Mouse (Mus musculus) neural tube, embryonic 12.5 days (tissue): ENCODE measurements around the gene 2010111I01Rik. TPM values are rescaled to one million over a fixed set of nuclear protein-coding genes. Genes with fewer than 3 reads are reported as not detected.

ENCODE experiments used
- ATAC-seq: fragments of 200-750 bp; cut with Nextera tagmentation; 2 replicates; pipeline ENCODE4 v1.8.0; 2017; ENCODE audit warnings: low read depth, mild to moderate bottlenecking, moderate TSS enrichment, moderate library complexity; ENCODE audit not compliant: low FRiP score
- H3K27ac ChIP-seq: fragments of 300-500 bp; sonication (generic); 2 replicates; pipeline ENCODE4 v1.5.1; 2016
- H3K27me3 ChIP-seq: fragments of 300-500 bp; sonication (generic); replicated peaks from 2 replicates; pipeline ENCODE4 v1.6.1; 2016; ENCODE audit warnings: mild to moderate bottlenecking
- H3K36me3 ChIP-seq: fragments of 300-500 bp; sonication (generic); 2 replicates; pipeline ENCODE4 v1.6.1; 2016; ENCODE audit warnings: mild to moderate bottlenecking
- H3K4me1 ChIP-seq: fragments of 300-500 bp; sonication (generic); 2 replicates; pipeline ENCODE4 v1.6.1; 2016
- H3K4me2 ChIP-seq: fragments of 300-500 bp; sonication (generic); replicated peaks from 2 replicates; pipeline ENCODE4 v1.6.1; 2016; ENCODE audit warnings: mild to moderate bottlenecking
- H3K4me3 ChIP-seq: fragments of 300-500 bp; sonication (generic); 2 replicates; pipeline ENCODE4 v1.5.1; 2016
- H3K9ac ChIP-seq: fragments of 300-500 bp; sonication (generic); 2 replicates; pipeline ENCODE4 v1.6.1; 2016; ENCODE audit warnings: mild to moderate bottlenecking
- H3K9me3 ChIP-seq: fragments of 300-500 bp; sonication (generic); 2 replicates; pipeline ENCODE4 v1.6.1; 2016; ENCODE audit warnings: mild to moderate bottlenecking
- WGBS: fragments of 180-500 bp; shearing (Covaris S2); methylation state at CpG from one replicate; pipeline ENCODE4 v1.1.7; 2016; 5-methylcytosine and 5-hydroxymethylcytosine counted together
- polyA plus RNA-seq: library from polyadenylated mRNA; unstranded; fragments of >200 nt; fragmentation: Nextera tagmentation; extraction: Ambion mirVana; gene quantifications from 2 replicates; pipeline ENCODE4 v1.2.1, GENCODE M21; 2016

2010111I01Rik gene
- polyA plus RNA-seq, 1 experiment from 2014 or later: 89.8 TPM

- Histone ChIP-seq H3K4me1 (peaks cover 34% of the 10 kb centered on the region), H3K27ac (no peak overlapping the region), H3K36me3 (peaks cover 22% of the 10 kb centered on the region), H3K4me3 (no peak overlapping the region), H3K4me2 (no peak overlapping the region), H3K27me3 (no peaks in the 10 kb centered on the region), H3K9ac (no peak overlapping the region), H3K9me3 (no peaks in the 10 kb centered on the region)
- ATAC-seq: no peak
- WGBS: 81% methylated on average over 4 of the region's 4 CpGs
These were observed 325.4 kb downstream of the 2010111I01Rik start for GRCm38 (mm10) chr13:63290126-63290525.

DNA sequence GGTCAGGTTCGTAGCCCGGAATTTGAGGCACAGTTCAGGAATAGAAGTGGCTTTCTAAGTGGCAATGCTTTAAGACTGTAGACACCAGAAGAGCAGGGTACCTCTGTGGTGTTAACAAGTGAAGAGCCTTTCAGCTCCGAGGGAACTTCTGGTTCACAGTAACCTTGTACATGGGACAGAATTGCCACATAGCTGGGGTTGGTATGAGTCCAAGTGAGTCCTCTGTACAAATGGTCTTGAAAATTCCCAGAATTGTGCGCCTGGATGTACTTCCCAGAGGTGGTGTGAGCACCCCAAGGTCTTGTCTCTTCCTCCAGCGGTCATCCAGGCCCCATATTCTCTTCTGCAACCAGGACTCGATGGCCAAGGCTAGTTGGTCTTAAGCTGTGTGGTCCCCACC lies 326.3 kb downstream of the 2010111I01Rik start:
- no peak overlapping the region for H3K4me2 ChIP-seq
- H3K27me3 ChIP-seq: no peaks in the 10 kb centered on the region
- H3K9me3 ChIP-seq: no peaks in the 10 kb centered on the region
- 96% methylated on average over 6 of the region's 6 CpGs for WGBS
- H3K4me1 ChIP-seq: peaks cover 39% of the 10 kb centered on the region
- no peak overlapping the region for H3K4me3 ChIP-seq
- no peak overlapping the region for H3K9ac ChIP-seq
- no peak overlapping the region for H3K27ac ChIP-seq
- ATAC-seq: no peak
- H3K36me3 ChIP-seq: peaks cover 17% of the 10 kb centered on the region

DNA sequence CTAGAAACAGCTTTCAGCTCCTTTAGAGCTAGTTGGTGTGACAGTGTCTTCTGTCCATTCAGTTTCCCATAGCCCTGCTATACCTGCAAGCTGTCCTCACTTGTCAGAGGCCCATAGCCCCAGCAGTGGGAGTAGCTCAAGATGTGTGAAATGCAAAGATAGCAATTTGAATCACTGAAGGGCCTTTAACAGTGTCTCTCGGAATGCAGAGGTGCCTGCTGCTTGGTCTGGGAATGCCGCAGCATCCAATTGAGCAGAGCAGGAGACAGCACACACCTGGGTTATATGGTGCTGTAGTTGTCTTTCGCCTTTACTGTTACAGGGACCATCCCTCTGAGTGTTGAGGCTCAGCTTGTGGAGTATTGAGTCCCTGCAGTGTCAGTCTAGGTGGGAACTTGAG lies 329.0 kb downstream of the 2010111I01Rik start:
- Histone ChIP-seq H3K4me1 (peaks cover 36% of the 10 kb centered on the region), H3K27ac (no peak overlapping the region), H3K4me2 (no peak overlapping the region), H3K36me3 (peaks cover 13% of the 10 kb centered on the region), H3K27me3 (no peaks in the 10 kb centered on the region), H3K9ac (no peak overlapping the region), H3K9me3 (no peaks in the 10 kb centered on the region), H3K4me3 (no peak overlapping the region)
- no peak for ATAC-seq
- WGBS: 38% methylated on average over 3 of the region's 3 CpGs

DNA sequence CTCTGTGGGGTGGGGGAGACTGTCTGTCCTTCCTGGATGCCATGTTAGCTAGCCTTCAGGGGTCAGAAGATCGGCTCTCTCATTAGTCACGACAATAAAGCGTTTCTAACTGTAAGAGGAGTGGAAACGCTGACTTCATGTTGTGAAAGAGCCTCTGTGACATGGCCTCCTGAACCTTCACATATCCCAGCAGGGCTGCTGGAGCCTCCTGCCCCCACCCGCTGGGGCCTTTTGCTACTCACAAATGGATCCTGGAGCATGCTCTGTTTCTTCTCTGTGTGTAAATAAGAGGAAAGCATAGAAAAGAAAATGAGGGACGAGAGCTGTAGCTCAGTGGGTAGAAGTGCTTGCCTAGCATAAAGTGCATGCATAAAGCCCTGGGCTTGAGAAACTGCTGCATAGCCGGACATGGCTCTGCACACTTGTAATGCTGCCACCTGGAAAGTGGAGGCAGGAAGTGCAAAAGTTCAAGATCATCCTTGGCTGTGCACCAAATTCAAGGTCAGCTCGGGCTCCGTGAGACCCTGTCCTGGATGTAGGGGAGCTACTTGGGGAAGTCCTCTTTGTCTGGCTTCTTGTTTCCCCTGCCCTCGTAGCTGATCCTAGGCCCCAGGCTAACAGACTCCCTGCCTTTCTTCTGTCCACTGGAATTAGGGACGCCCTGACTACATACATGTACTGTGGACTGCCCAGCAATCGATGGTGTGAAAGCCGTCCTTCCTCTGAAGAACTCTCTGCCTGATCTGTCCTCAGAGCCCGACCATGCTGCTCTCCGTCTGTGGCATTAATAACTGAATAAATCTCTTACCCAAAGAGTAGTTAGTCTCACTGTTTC lies 329.9 kb downstream of the 2010111I01Rik start:
- peaks cover 18% of the 10 kb centered on the region for H3K36me3 ChIP-seq
- peaks cover 27% of the 10 kb centered on the region for H3K4me1 ChIP-seq
- no peak overlapping the region for H3K9ac ChIP-seq
- 18% methylated on average over 15 of the region's 15 CpGs for WGBS
- H3K4me2 ChIP-seq: no peak overlapping the region; the same call in 1 of the 2 replicates
- ATAC-seq: peak; percentile 43; the same call in 1 of the 2 replicates
- H3K27me3 ChIP-seq: no peaks in the 10 kb centered on the region
- no peaks in the 10 kb centered on the region for H3K9me3 ChIP-seq
- H3K27ac ChIP-seq: no peak overlapping the region
- no peak overlapping the region for H3K4me3 ChIP-seq

DNA sequence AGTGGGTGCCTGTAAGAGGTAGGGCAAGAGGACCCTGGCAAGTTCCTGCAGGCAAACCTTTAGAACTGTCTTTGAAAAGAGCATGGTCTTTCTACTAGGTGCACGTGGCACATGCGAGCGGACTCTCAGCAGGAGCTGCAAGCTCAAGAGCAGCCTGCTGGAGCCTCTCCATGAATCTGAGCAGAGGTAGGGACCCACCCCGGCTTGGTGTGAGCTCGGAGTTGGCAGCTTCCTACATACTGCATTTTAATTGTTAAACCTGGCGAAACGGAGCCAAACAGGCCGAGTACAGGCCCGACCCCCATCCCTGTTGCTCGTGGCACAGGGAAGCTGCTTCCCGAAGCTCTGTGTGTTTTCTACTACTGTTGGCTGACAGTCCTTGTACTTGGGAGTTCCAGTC lies 331.6 kb downstream of the 2010111I01Rik start:
- ATAC-seq: no peak
- Histone ChIP-seq H3K4me2 (no peak overlapping the region), H3K4me3 (no peak overlapping the region), H3K9ac (no peak overlapping the region), H3K27ac (no peak overlapping the region), H3K27me3 (no peaks in the 10 kb centered on the region), H3K4me1 (peaks cover 29% of the 10 kb centered on the region), H3K9me3 (no peaks in the 10 kb centered on the region), H3K36me3 (peaks cover 34% of the 10 kb centered on the region)
- 91% methylated on average over 11 of the region's 11 CpGs for WGBS

GRCm38 (mm10) chr13:63297003-63297402 lies 332.3 kb downstream of the 2010111I01Rik start:
- Histone ChIP-seq H3K27me3 (no peaks in the 10 kb centered on the region), H3K9me3 (no peaks in the 10 kb centered on the region), H3K4me2 (no peak overlapping the region), H3K4me1 (peaks cover 36% of the 10 kb centered on the region), H3K27ac (no peak overlapping the region), H3K36me3 (peaks cover 39% of the 10 kb centered on the region), H3K9ac (no peak overlapping the region), H3K4me3 (no peak overlapping the region)
- no peak for ATAC-seq
- WGBS: 92% methylated on average over 2 of the region's 2 CpGs

- Histone ChIP-seq H3K4me3 (no peak overlapping the region), H3K27ac (no peak overlapping the region), H3K36me3 (peaks cover 42% of the 10 kb centered on the region), H3K27me3 (no peaks in the 10 kb centered on the region), H3K9ac (no peak overlapping the region), H3K4me1 (peaks cover 41% of the 10 kb centered on the region), H3K9me3 (no peaks in the 10 kb centered on the region), H3K4me2 (no peak overlapping the region)
- ATAC-seq: no peak
- WGBS: 92% methylated on average over 3 of the region's 3 CpGs
These were observed 333.2 kb downstream of the 2010111I01Rik start for GRCm38 (mm10) chr13:63297933-63298332.

DNA sequence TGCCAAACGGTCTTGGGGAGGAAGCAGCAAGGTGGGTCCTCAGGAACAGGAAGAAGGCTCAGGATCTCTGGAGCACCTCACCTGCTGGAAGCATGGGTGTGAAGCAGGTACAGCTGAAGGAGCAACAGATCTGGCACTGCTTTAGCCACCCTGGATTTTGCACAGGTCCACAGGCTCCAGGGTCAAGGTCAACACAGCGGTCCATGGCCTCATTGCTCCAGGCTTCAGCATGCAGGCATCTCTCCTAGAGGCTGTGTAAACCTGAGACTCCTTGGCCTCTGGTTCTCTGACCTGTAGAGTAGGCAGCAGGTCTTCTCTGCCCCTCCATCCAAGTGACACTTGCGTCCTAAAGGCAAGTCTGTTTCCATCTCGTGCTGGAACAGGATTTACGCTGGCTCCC lies 334.2 kb downstream of the 2010111I01Rik start:
- Histone ChIP-seq H3K9ac (no peak overlapping the region), H3K27ac (no peak overlapping the region), H3K9me3 (no peaks in the 10 kb centered on the region), H3K4me1 (peaks cover 34% of the 10 kb centered on the region), H3K36me3 (peaks cover 51% of the 10 kb centered on the region), H3K4me2 (no peak overlapping the region), H3K27me3 (no peaks in the 10 kb centered on the region), H3K4me3 (no peak overlapping the region)
- 89% methylated on average over 5 of the region's 5 CpGs for WGBS
- ATAC-seq: no peak

GRCm38 (mm10) chr13:63300929-63301328 lies 336.2 kb downstream of the 2010111I01Rik start:
- H3K27me3 ChIP-seq: no peaks in the 10 kb centered on the region
- H3K27ac ChIP-seq: no peak overlapping the region; the same call in 1 of the 2 replicates
- H3K9ac ChIP-seq: no peak overlapping the region
- no peaks in the 10 kb centered on the region for H3K9me3 ChIP-seq
- no peak for ATAC-seq
- H3K4me2 ChIP-seq: no peak overlapping the region
- peaks cover 56% of the 10 kb centered on the region for H3K36me3 ChIP-seq
- H3K4me3 ChIP-seq: no peak overlapping the region
- WGBS: 68% methylated on average over 7 of the region's 7 CpGs
- H3K4me1 ChIP-seq: peaks cover 36% of the 10 kb centered on the region

- whole genome bisulfite sequencing: 12% methylated on average over 3 of the region's 3 CpGs
- Histone ChIP-seq H3K27me3 (no peaks in the 10 kb centered on the region), H3K4me1 (peaks cover 44% of the 10 kb centered on the region), H3K4me2 (no peak overlapping the region), H3K36me3 (peaks cover 56% of the 10 kb centered on the region), H3K4me3 (no peak overlapping the region), H3K27ac (no peak overlapping the region), H3K9me3 (no peaks in the 10 kb centered on the region), H3K9ac (no peak overlapping the region)
- no peak for ATAC-seq
These were observed 337.1 kb downstream of the 2010111I01Rik start for GRCm38 (mm10) chr13:63301764-63302209.

GRCm38 (mm10) chr13:63302381-63302780 lies 337.7 kb downstream of the 2010111I01Rik start:
- no peaks in the 10 kb centered on the region for H3K27me3 ChIP-seq
- peaks cover 48% of the 10 kb centered on the region for H3K4me1 ChIP-seq
- H3K9me3 ChIP-seq: no peaks in the 10 kb centered on the region
- 86% methylated on average over 5 of the region's 5 CpGs for WGBS
- no peak overlapping the region for H3K27ac ChIP-seq
- H3K36me3 ChIP-seq: peaks cover 50% of the 10 kb centered on the region
- no peak overlapping the region for H3K4me3 ChIP-seq
- H3K4me2 ChIP-seq: no peak overlapping the region
- no peak for ATAC-seq
- no peak overlapping the region for H3K9ac ChIP-seq

DNA sequence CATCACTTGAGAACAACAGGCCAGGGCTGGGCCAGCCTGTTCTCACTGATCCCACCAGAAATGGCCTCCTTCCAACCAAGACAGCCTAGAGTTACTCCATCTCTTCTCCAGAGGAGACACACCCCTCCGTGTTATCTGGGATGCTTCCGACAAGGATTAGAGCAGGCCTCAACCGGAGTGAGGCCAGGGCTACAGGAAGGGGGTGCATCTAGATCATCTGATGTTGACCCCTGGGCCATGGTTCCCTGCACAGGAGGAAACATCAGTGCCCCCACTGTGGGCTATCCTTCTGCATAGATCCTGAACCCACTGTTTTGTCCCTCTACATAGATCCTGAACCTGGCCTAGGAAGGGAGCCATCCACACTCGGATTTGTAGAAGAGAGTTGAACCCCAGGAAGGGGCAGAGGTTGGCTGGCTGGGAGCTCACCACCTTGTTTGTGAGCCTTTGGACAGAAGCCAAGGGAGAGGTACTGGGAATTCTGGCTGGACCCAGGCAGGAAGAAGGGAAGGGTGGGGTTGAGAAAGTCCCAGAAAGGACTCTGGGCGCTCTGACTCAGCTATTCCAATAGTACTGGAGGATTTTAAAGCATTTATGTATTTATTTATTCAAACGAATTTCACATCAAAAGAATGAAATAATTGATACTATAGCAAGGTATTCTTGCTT lies 339.6 kb downstream of the 2010111I01Rik start:
- no peak overlapping the region for H3K9ac ChIP-seq
- H3K9me3 ChIP-seq: no peaks in the 10 kb centered on the region
- WGBS: 71% methylated on average over 6 of the region's 6 CpGs
- H3K4me1 ChIP-seq: peaks cover 48% of the 10 kb centered on the region
- no peak overlapping the region for H3K4me3 ChIP-seq
- no peak overlapping the region for H3K4me2 ChIP-seq
- peaks cover 42% of the 10 kb centered on the region for H3K36me3 ChIP-seq
- no peak for ATAC-seq
- H3K27ac ChIP-seq: no peak overlapping the region
- H3K27me3 ChIP-seq: no peaks in the 10 kb centered on the region
